Mouse (Mus musculus): ENCODE measurements at regions not wholly inside any gene's neighbourhood (a gene's known extent, or its start where the extent isn't known, plus 50 kb on each side); places are given as distances from the start of the nearest gene placed in this dataset.
"Not testable (repeated sequence)": the region's sequence is repeated elsewhere in the genome, so short reads cannot be mapped to it uniquely, and the experiment has no call there.

DNA sequence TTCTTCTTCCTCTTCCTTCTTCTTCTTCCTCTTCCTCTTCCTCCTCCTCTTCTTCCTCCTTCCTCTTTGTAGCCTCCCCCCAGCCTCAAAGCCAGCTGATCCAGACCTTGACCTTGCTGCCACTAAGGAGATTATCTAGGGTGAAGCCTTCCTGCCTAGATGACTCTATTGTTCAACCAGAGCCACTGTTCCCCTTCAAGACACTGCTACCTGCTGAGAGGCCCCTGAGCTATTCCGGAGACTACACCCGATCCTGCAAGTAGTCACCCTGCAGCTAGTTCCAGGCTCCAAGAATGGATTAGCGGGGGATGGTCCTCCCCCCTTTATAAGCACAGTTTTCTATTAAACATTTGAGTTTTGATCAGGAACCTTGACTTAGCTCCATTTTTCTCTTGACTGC lies 552.2 kb downstream of the Zfp704 start:
- ATAC-seq (ENCODE audit: insufficient read depth, low FRiP score, low read depth); H3K36me3 ChIP-seq; H3K4me1 ChIP-seq; H3K4me3 ChIP-seq (replicated peaks); H3K9me3 ChIP-seq; H3K9ac ChIP-seq; H3K27me3 ChIP-seq (replicated peaks); H3K4me2 ChIP-seq; H3K27ac ChIP-seq: not testable (repeated sequence)
- WGBS, result 75% methylated on average over 3 of the region's 3 CpGs

GRCm38 (mm10) chr3:9056846-9057245 lies 553.0 kb downstream of the Zfp704 start:
- ATAC-seq (ENCODE audit: insufficient read depth, low FRiP score, low read depth), result no peak
- H3K4me1 ChIP-seq, result no peaks in the 10 kb centered on the region
- 87% methylated on average over 6 of the region's 6 CpGs for WGBS

DNA sequence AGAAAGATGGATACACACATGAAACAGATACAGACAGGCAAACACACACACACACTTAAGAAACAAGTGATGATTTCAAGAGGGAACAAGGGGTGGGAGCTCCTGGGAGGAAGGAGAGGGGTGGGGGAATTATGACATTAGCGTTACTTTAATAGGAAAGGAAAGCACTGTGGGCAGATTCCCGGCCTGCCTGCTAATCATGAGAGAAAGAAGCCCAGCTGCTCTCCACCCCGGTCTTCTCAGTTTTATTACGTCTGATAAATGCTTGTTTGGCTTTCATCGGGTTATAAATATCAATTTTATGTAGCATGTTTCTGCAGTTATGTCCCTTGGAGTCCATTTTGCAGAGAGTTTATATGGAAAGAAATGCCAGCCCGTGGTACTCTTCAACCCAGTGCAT lies 554.1 kb downstream of the Zfp704 start:
- ATAC-seq (ENCODE audit: insufficient read depth, low FRiP score, low read depth), result no peak
- no peak overlapping the region for H3K27ac ChIP-seq
- no peak overlapping the region for H3K4me2 ChIP-seq
- no peaks in the 10 kb centered on the region for H3K27me3 ChIP-seq (replicated peaks)
- H3K4me1 ChIP-seq, result no peaks in the 10 kb centered on the region
- no peaks in the 10 kb centered on the region for H3K9me3 ChIP-seq
- H3K4me3 ChIP-seq (replicated peaks), result no peak overlapping the region
- WGBS, result 51% methylated on average over 6 of the region's 6 CpGs
- H3K9ac ChIP-seq, result no peak overlapping the region
- no peaks in the 10 kb centered on the region for H3K36me3 ChIP-seq

More at GRCm38 (mm10) chr3:9056846-9057245, 553.0 kb downstream of the Zfp704 start:
- H3K36me3 ChIP-seq, result no peaks in the 10 kb centered on the region
- H3K4me3 ChIP-seq (replicated peaks), result no peak overlapping the region
- H3K4me2 ChIP-seq, result no peak overlapping the region
- H3K27me3 ChIP-seq (replicated peaks), result no peaks in the 10 kb centered on the region
- no peaks in the 10 kb centered on the region for H3K9me3 ChIP-seq
- no peak overlapping the region for H3K27ac ChIP-seq
- no peak overlapping the region for H3K9ac ChIP-seq

Measured in stomach, embryonic 15.5 days (tissue).